Mouse (Mus musculus): ENCODE data around the gene Cacng5. TPM values are rescaled to one million over a fixed set of nuclear protein-coding genes. Genes with fewer than 3 reads are reported as not detected.

Cacng5 gene
- polyA plus RNA-seq, 1 experiment from 2014 or later: 0.07 TPM

DNA sequence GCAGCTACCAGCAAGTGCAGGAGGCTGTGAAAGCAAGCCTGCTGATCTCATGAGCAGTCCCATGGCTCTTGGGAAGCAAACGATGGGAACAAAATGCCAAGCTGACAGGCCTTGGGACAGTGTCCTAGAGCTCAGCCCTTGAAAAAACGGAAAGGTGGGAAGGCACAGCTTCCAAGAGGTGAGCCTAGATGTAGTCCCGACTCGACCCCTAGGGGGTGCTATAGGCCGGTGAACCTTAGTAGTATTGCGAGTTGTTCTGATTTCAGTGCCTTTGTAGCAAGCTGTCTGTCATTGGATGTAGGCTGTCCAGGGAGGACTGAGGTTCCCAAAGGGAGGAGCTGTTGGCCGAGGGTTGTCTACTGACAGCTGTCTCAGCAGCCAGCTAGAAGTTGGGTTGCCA, 49.7 kb downstream of the Cacng5 start:
- whole genome bisulfite sequencing: 16% methylated on average over 7 of the region's 7 CpGs
- Histone ChIP-seq H3K4me3 (ENCODE audit: low read length) (no peak overlapping the region), H3K36me3 (ENCODE audit: control insufficient read depth, insufficient read depth) (no peaks in the 10 kb centered on the region), H3K4me1 (ENCODE audit: control insufficient read depth, insufficient read depth, low read length) (no peaks in the 10 kb centered on the region), H3K9me3 (replicated peaks; ENCODE audit: control insufficient read depth, low read length) (no peaks in the 10 kb centered on the region), H3K27me3 (ENCODE audit: control insufficient read depth, insufficient read depth, low read length) (no peaks in the 10 kb centered on the region), H3K27ac (ENCODE audit: low read length) (no peak overlapping the region), H3K9ac (ENCODE audit: low read length) (no peak overlapping the region), H3K4me2 (ENCODE audit: low read depth, low read length) (no peak overlapping the region)
- no peak for ATAC-seq (replicated peaks; ENCODE audit: extremely low read depth, insufficient read depth, low FRiP score)

DNA sequence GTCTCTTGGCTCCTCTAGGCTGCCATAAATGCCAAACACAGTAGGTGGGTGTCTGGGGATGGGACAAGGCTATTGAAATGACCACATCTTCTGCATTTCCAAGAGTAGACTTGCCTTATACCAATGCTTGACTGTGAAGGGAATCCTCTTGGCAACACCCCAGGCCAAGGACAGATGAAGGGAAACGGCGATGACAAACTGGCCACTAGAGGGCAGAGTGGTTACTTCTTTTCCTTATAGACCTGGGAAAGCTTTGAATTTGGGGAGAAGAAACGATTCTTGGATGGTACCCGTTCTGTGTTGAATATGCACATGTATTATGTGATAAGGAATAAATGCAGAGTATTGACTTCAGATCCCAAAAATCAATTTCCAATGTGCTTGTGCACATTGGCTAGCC, 50.8 kb downstream of the Cacng5 start:
- Histone ChIP-seq H3K9ac (ENCODE audit: low read length) (no peak overlapping the region), H3K27me3 (ENCODE audit: control insufficient read depth, insufficient read depth, low read length) (no peaks in the 10 kb centered on the region), H3K4me1 (ENCODE audit: control insufficient read depth, insufficient read depth, low read length) (no peaks in the 10 kb centered on the region), H3K4me2 (ENCODE audit: low read depth, low read length) (no peak overlapping the region), H3K4me3 (ENCODE audit: low read length) (no peak overlapping the region), H3K36me3 (ENCODE audit: control insufficient read depth, insufficient read depth) (no peaks in the 10 kb centered on the region), H3K27ac (ENCODE audit: low read length) (no peak overlapping the region), H3K9me3 (replicated peaks; ENCODE audit: control insufficient read depth, low read length) (no peaks in the 10 kb centered on the region)
- no peak for ATAC-seq (replicated peaks; ENCODE audit: extremely low read depth, insufficient read depth, low FRiP score)
- WGBS: 7% methylated on average over 4 of the region's 4 CpGs

DNA sequence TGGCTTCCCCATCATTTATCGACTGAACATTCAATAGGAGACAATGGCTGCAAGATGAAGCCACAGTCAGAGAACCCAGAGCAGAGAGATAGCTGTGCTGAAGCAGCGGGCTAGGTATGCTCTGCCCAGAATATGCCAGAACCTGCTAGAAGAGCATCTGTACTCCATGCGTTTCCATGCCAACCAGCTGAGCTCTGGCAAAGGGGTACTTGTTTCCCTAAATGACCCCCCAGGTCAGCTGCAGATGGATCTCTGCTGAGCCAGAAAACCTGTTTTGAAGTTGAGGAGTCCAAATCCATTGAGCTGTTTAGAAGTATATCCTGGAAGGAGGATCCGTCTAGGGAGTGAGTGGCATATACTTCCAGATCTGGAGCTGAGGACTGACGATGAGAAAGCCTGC, 53.1 kb downstream of the Cacng5 start:
- no peaks in the 10 kb centered on the region for H3K27me3 ChIP-seq (ENCODE audit: control insufficient read depth, insufficient read depth, low read length)

DNA sequence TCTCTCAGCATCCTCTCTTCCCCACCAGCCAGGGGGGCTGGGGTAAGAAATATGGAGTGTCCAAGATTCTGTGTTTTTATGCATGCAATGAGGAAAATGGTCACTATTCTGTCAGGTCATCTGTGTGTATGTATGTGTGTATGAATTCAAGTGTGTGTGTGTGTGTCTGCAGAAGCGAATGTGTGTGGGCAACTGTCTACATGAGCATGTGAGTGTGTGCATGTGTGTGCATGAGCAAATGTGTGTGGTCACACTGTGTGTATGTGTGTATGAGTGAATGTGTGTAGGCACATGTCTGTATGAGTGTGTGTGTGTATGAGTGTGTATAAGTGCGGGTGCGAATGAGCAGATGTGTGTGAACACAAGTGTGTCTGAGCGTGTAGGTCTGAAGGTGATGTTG, 55.0 kb downstream of the Cacng5 start:
- no peak overlapping the region for H3K27ac ChIP-seq (ENCODE audit: low read length)
- no peak overlapping the region for H3K4me3 ChIP-seq (ENCODE audit: low read length)
- no peaks in the 10 kb centered on the region for H3K9me3 ChIP-seq (replicated peaks; ENCODE audit: control insufficient read depth, low read length)
- no peaks in the 10 kb centered on the region for H3K27me3 ChIP-seq (ENCODE audit: control insufficient read depth, insufficient read depth, low read length)
- no peaks in the 10 kb centered on the region for H3K4me1 ChIP-seq (ENCODE audit: control insufficient read depth, insufficient read depth, low read length)
- no peak overlapping the region for H3K4me2 ChIP-seq (ENCODE audit: low read depth, low read length)
- H3K9ac ChIP-seq (ENCODE audit: low read length): no peak overlapping the region
- no peak for ATAC-seq (replicated peaks; ENCODE audit: extremely low read depth, insufficient read depth, low FRiP score)
- WGBS: 99% methylated on average over 4 of the region's 4 CpGs
- no peaks in the 10 kb centered on the region for H3K36me3 ChIP-seq (ENCODE audit: control insufficient read depth, insufficient read depth)

More for the DNA sequence above, 53.1 kb downstream of the Cacng5 start:
- H3K36me3 ChIP-seq (ENCODE audit: control insufficient read depth, insufficient read depth): no peaks in the 10 kb centered on the region
- H3K27ac ChIP-seq (ENCODE audit: low read length): no peak overlapping the region
- no peak overlapping the region for H3K4me2 ChIP-seq (ENCODE audit: low read depth, low read length)
- H3K4me1 ChIP-seq (ENCODE audit: control insufficient read depth, insufficient read depth, low read length): no peaks in the 10 kb centered on the region
- ATAC-seq (replicated peaks; ENCODE audit: extremely low read depth, insufficient read depth, low FRiP score): no peak
- no peak overlapping the region for H3K4me3 ChIP-seq (ENCODE audit: low read length)
- no peaks in the 10 kb centered on the region for H3K9me3 ChIP-seq (replicated peaks; ENCODE audit: control insufficient read depth, low read length)
- 74% methylated on average over 5 of the region's 5 CpGs for WGBS
- H3K9ac ChIP-seq (ENCODE audit: low read length): no peak overlapping the region

DNA sequence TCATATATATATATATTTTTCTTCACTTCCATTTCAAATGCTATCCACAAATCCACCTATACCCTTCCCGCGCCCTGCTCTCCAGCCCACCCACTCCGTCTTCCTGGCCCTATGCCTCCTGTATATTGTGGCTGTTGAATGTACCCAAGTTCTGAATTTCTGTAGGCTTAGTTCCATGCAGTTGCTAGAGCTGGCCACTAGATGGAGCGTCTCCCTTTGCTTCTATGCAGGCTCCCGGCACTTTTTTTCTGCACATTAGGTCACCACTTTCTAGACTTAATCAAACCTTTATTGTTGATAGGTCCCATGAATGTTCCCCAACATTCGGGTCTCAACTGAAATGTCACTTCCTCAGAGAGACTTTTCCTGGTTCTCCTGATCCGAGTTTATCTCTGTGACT, 55.6 kb downstream of the Cacng5 start:
- Histone ChIP-seq H3K27ac (ENCODE audit: low read length) (no peak overlapping the region), H3K9ac (ENCODE audit: low read length) (no peak overlapping the region), H3K9me3 (replicated peaks; ENCODE audit: control insufficient read depth, low read length) (no peaks in the 10 kb centered on the region), H3K27me3 (ENCODE audit: control insufficient read depth, insufficient read depth, low read length) (no peaks in the 10 kb centered on the region), H3K4me1 (ENCODE audit: control insufficient read depth, insufficient read depth, low read length) (no peaks in the 10 kb centered on the region), H3K36me3 (ENCODE audit: control insufficient read depth, insufficient read depth) (no peaks in the 10 kb centered on the region), H3K4me2 (ENCODE audit: low read depth, low read length) (no peak overlapping the region), H3K4me3 (ENCODE audit: low read length) (no peak overlapping the region)
- WGBS: 18% methylated on average over 7 of the region's 7 CpGs
- ATAC-seq (replicated peaks; ENCODE audit: extremely low read depth, insufficient read depth, low FRiP score): no peak

DNA sequence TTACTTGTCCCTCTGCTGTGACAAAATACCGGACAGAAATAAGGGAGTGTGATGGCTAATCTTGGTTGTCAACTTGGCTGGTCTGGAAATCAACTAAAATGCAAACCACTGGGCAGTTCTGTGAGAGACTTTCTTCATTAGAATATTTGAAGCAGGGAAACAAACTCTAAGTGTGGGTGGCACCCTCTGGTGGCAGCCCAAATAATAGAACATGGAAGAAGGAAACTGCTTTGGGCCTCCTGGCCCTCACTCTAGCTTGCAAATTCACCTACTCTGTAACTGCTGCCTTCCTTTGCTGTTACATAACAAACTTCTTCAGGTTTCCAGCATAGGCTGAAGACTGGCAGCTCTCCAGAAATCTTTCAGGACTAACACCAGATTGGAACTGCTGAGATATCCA, 61.8 kb downstream of the Cacng5 start:
- no peak overlapping the region for H3K27ac ChIP-seq (ENCODE audit: low read length)
- 32% methylated on average over 1 of the region's 1 CpGs for WGBS
- no peak overlapping the region for H3K4me2 ChIP-seq (ENCODE audit: low read depth, low read length)
- no peaks in the 10 kb centered on the region for H3K4me1 ChIP-seq (ENCODE audit: control insufficient read depth, insufficient read depth, low read length)
- no peaks in the 10 kb centered on the region for H3K36me3 ChIP-seq (ENCODE audit: control insufficient read depth, insufficient read depth)
- ATAC-seq (replicated peaks; ENCODE audit: extremely low read depth, insufficient read depth, low FRiP score): no peak
- no peaks in the 10 kb centered on the region for H3K9me3 ChIP-seq (replicated peaks; ENCODE audit: control insufficient read depth, low read length)
- no peak overlapping the region for H3K9ac ChIP-seq (ENCODE audit: low read length)
- H3K4me3 ChIP-seq (ENCODE audit: low read length): no peak overlapping the region
- H3K27me3 ChIP-seq (ENCODE audit: control insufficient read depth, insufficient read depth, low read length): no peaks in the 10 kb centered on the region

DNA sequence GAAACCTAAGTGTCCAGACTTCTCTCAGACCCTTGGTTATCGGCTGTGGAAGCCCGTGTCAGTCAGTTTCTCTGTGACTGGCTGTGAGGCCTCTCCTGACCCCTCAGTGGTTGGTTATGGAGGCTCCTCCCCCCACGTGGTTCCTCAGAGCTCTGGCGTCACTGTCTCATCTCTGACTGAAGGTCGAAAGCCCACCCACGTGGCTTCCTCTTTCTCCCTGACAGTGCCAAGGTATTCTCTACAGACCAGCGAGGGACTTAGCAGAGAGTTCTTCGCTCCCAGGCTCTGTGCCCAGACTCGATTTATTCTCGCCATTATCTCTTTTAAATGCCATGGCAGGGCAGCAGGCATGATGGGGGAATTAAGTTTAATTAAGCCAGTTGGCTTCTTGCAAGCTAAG, 65.2 kb downstream of the Cacng5 start:
- WGBS: 40% methylated on average over 10 of the region's 10 CpGs
- Histone ChIP-seq H3K9me3 (replicated peaks; ENCODE audit: control insufficient read depth, low read length) (no peaks in the 10 kb centered on the region), H3K4me2 (ENCODE audit: low read depth, low read length) (no peak overlapping the region), H3K9ac (ENCODE audit: low read length) (no peak overlapping the region), H3K36me3 (ENCODE audit: control insufficient read depth, insufficient read depth) (no peaks in the 10 kb centered on the region), H3K27ac (ENCODE audit: low read length) (no peak overlapping the region), H3K4me1 (ENCODE audit: control insufficient read depth, insufficient read depth, low read length) (no peaks in the 10 kb centered on the region), H3K27me3 (ENCODE audit: control insufficient read depth, insufficient read depth, low read length) (no peaks in the 10 kb centered on the region), H3K4me3 (ENCODE audit: low read length) (no peak overlapping the region)
- ATAC-seq (replicated peaks; ENCODE audit: extremely low read depth, insufficient read depth, low FRiP score): no peak

DNA sequence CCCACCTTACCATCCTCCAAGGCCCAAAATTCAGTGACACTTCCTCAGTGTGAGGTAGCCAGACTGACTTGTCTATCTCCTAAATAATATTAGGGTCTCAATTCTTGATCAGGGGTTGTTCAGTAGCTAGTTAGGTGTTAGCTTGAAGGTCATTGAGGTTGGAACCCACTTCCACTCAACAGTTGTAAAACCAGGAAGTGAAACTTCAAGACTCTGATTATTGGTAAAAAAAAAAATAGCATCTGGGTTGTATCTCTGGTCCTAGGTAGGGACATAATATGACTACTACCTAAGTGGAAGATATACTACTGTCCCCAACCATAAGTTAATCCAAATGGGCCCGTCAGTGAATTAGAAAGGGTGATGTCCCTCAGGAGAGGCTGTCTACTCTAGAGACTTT, 70.7 kb downstream of the Cacng5 start:
- no peak overlapping the region for H3K9ac ChIP-seq (ENCODE audit: low read length)
- WGBS: 81% methylated on average over 1 of the region's 1 CpGs
- 0 out of 2 replicates have a peak, but pooled peaks cover 2% of the 10 kb centered on the region for H3K9me3 ChIP-seq (replicated peaks; ENCODE audit: control insufficient read depth, low read length)
- H3K4me1 ChIP-seq (ENCODE audit: control insufficient read depth, insufficient read depth, low read length): no peaks in the 10 kb centered on the region
- no peak for ATAC-seq (replicated peaks; ENCODE audit: extremely low read depth, insufficient read depth, low FRiP score)
- no peak overlapping the region for H3K27ac ChIP-seq (ENCODE audit: low read length)
- H3K4me3 ChIP-seq (ENCODE audit: low read length): no peak overlapping the region
- H3K36me3 ChIP-seq (ENCODE audit: control insufficient read depth, insufficient read depth): no peaks in the 10 kb centered on the region
- no peaks in the 10 kb centered on the region for H3K27me3 ChIP-seq (ENCODE audit: control insufficient read depth, insufficient read depth, low read length)
- H3K4me2 ChIP-seq (ENCODE audit: low read depth, low read length): no peak overlapping the region

DNA sequence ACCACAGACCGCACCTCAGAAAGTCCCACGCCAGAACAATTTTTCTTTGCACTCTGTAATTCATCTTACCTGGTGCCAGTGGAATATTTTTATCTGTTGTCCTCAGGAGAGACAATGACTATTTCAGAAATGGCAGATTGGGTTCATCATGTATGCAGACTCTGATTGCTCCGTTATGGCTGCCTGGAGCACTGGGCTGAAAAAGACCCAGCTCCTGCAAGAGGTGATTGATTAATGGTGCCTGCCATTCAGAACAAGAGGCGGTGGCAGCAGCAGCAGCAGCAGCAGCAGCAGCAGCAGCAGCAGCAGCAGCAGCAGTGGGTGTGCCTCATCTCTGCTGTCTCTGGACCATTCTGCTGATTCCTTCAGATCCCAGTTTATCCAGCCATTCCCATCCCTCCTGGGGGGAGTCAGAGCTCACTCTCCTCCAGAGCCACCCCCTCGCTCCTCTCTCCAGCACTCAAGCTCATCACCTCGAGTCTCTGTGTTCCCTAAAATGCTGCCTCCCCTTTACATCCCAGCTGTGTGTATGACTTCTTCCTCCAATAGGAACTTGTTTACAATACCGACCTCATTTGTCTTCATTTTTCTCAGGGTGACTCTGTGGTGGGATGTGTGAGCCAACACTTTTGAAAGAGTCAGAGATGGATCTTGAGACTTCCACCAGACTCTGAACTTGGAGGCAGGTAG, 81.4 kb downstream of the Cacng5 start:
- Histone ChIP-seq H3K4me3 (ENCODE audit: low read length) (no peak overlapping the region), H3K4me2 (ENCODE audit: low read depth, low read length) (no peak overlapping the region), H3K4me1 (ENCODE audit: control insufficient read depth, insufficient read depth, low read length) (no peaks in the 10 kb centered on the region), H3K27ac (ENCODE audit: low read length) (no peak overlapping the region), H3K9ac (ENCODE audit: low read length) (no peak overlapping the region), H3K27me3 (ENCODE audit: control insufficient read depth, insufficient read depth, low read length) (no peaks in the 10 kb centered on the region), H3K36me3 (ENCODE audit: control insufficient read depth, insufficient read depth) (no peaks in the 10 kb centered on the region), H3K9me3 (replicated peaks; ENCODE audit: control insufficient read depth, low read length) (no peaks in the 10 kb centered on the region)
- 51% methylated on average over 7 of the region's 7 CpGs for WGBS
- no peak for ATAC-seq (replicated peaks; ENCODE audit: extremely low read depth, insufficient read depth, low FRiP score)
